In the genomic region with DNA sequence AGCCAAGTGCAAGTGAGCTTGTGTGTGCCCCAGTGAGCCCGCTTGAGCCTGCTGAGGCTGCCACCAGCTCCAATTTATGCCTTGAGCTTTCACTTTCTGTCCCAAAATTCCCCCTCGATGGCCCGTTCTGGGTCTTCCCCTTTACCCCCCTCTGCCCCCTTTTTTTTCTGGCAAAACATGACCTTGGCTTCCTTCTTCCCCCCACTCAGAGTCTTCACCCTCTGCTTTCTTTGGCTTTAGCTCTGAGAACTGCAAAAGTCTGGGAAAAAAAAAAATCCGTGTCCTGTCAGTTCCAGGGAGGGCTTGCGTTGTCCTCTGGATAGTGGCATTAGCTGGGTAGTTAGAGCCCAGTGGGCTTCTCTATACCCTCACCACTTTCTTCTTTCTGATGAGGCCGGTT, we compare ENCODE assay signal across 12 mouse cellular contexts. TPM values are rescaled to one million over a fixed set of nuclear protein-coding genes. Genes with fewer than 3 reads are reported as not detected.
"Had no signal": no experiment of that assay in that cellular context is flagged by ENCODE, and none has a peak within 500 bp of the region (broad histone marks: within the 10 kb centered on the region; RNA-seq: fewer than 3 reads in every experiment).

A gene (minus strand): TSS at position 101 of the 400 bp plus-strand sequence.

RNA-seq across cellular contexts. Expression of the gene that starts here (rescaled TPM):
- polyA plus RNA-seq: embryonic facial prominence, embryonic 10.5 days; embryonic facial prominence, embryonic 11.5 days; embryonic facial prominence, embryonic 13.5 days; embryonic facial prominence, embryonic 14.5 days; embryonic facial prominence, embryonic 15.5 days; erythroblast, embryonic 14.5 days; forebrain, embryonic 10.5 days; forebrain, embryonic 11.5 days; forebrain, embryonic 12.5 days; forebrain, embryonic 14.5 days; forebrain, embryonic 16.5 days; forebrain, postnatal 0 days had no signal
